In the genomic region with DNA sequence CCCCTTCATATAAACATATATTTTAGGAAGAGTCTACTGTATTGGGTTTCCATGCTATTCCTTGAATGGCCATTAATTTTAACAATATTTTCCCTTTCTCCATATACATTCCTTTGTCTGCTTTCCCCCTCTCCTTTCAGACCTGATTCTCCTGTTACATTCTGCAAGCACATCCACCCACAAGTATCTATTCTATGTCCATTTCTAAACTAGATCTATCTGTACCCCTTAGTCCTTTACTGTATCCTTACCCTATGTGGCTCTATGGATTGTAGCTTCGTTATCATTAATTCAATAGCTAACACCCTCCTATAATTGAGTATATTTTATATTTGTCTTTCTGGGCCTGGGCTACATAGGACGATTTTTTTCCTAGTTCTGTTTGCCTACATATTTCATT, we compare ENCODE assay signal across 20 mouse cellular contexts. TPM values are rescaled to one million over a fixed set of nuclear protein-coding genes. Genes with fewer than 3 reads are reported as not detected.
DNase-seq lines count a peak whose midpoint lies in the region; ATAC-seq lines count a peak whose summit lies in the region.
"Had no signal": no experiment of that assay in that cellular context is flagged by ENCODE, and none has a peak within 500 bp of the region (broad histone marks: within the 10 kb centered on the region; RNA-seq: fewer than 3 reads in every experiment).

No protein-coding gene starts in this region.

- no peak overlapping the region for H3K27ac ChIP-seq in midbrain, embryonic 11.5 days (ENCODE audit: low read depth, low read length)
- no peak overlapping the region for H3K27ac ChIP-seq in midbrain, embryonic 13.5 days

- H3K9ac ChIP-seq in midbrain, embryonic 11.5 days (ENCODE audit: low read length): no peak overlapping the region
- no peak overlapping the region for H3K9ac ChIP-seq in midbrain, embryonic 13.5 days (replicated peaks)

- no peak overlapping the region for H3K4me2 ChIP-seq in midbrain, embryonic 11.5 days
- H3K4me2 ChIP-seq in midbrain, embryonic 13.5 days (replicated peaks): no peak overlapping the region

- no peak overlapping the region for H3K4me3 ChIP-seq in midbrain, embryonic 11.5 days (ENCODE audit: low read depth, low read length)
- H3K4me3 ChIP-seq in midbrain, embryonic 13.5 days (replicated peaks): no peak overlapping the region

- DNase-seq in frontal cortex, postnatal 25 days (ENCODE audit: low spot score in 2 of 2): no peak
- DNase-seq in midbrain, embryonic 11.5 days (ENCODE audit: low spot score, missing footprints): peak; percentile 74
- DNase-seq: adrenal gland, adult 2 months; adrenal gland, adult 8-10 months; adrenal gland, postnatal 10 days; adrenal gland, postnatal 14 days; adrenal gland, postnatal 25 days; adrenal gland, postnatal 36 days; B cell, adult 2 months; cerebellum, adult 11 months; cerebellum, adult 11-12 months; cerebellum, adult 18-20 months had no signal

- peak; percentile 72; the same call in 1 of the 2 replicates for ATAC-seq in frontal cortex, adult (ENCODE audit: low TSS enrichment)
- ATAC-seq in midbrain, embryonic 11.5 days (ENCODE audit: low FRiP score): no peak
- ATAC-seq in midbrain, embryonic 13.5 days: no peak
- ATAC-seq: activated CD4-positive, CD25-positive, alpha-beta regulatory T cell, adult 4 months; CD4-positive, CD25-positive, alpha-beta regulatory T cell, adult 4 months; Patski had no signal

- WGBS in midbrain, embryonic 11.5 days: 77% methylated on average over 2 of the region's 2 CpGs
- WGBS in midbrain, embryonic 13.5 days: 83% methylated on average over 2 of the region's 2 CpGs

- no peaks in the 10 kb centered on the region for H3K9me3 ChIP-seq in midbrain, embryonic 11.5 days (ENCODE audit: control insufficient read depth, low read length)
- H3K9me3 ChIP-seq in midbrain, embryonic 13.5 days: peaks cover 5% of the 10 kb centered on the region; the same call in 1 of the 2 replicates
- H3K9me3 ChIP-seq: G1E had no signal

- H3K27me3 ChIP-seq in midbrain, embryonic 11.5 days (ENCODE audit: control insufficient read depth, insufficient read depth, low read length): no peaks in the 10 kb centered on the region
- H3K27me3 ChIP-seq in midbrain, embryonic 13.5 days: no peaks in the 10 kb centered on the region
- H3K27me3 ChIP-seq: CH12.LX, Patski had no signal

- no peaks in the 10 kb centered on the region for H3K4me1 ChIP-seq in midbrain, embryonic 11.5 days (ENCODE audit: control insufficient read depth, insufficient read depth, low read length)
- H3K4me1 ChIP-seq in midbrain, embryonic 13.5 days (replicated peaks): no peaks in the 10 kb centered on the region

- H3K36me3 ChIP-seq in midbrain, embryonic 11.5 days (ENCODE audit: control insufficient read depth, insufficient read depth, low read length): no peaks in the 10 kb centered on the region
- no peaks in the 10 kb centered on the region for H3K36me3 ChIP-seq in midbrain, embryonic 13.5 days
- H3K36me3 ChIP-seq: G1E had no signal

RNA-seq across cellular contexts. Expression of a gene that starts 33.1 kb away (rescaled TPM):
- 0.04 TPM in 1 of 2 replicates, not detected in the other for polyA plus RNA-seq in midbrain, embryonic 11.5 days (2014; fragmentation: Nextera tagmentation; extraction: Ambion mirVana)
- 0.08 and 0.15 TPM in 2 replicates for polyA plus RNA-seq in midbrain, embryonic 13.5 days (2015; fragmentation: Nextera tagmentation; extraction: Ambion mirVana)
- polyA plus RNA-seq: C2C12, G1E, Patski had no signal
